Mouse (Mus musculus): Measurements from ENCODE around the gene Osbpl6. TPM values are rescaled to one million over a fixed set of nuclear protein-coding genes. Genes with fewer than 3 reads are reported as not detected.

Gene Osbpl6
- polyA plus RNA-seq, 1 experiment from 2014 or later: 5.9 TPM

DNA sequence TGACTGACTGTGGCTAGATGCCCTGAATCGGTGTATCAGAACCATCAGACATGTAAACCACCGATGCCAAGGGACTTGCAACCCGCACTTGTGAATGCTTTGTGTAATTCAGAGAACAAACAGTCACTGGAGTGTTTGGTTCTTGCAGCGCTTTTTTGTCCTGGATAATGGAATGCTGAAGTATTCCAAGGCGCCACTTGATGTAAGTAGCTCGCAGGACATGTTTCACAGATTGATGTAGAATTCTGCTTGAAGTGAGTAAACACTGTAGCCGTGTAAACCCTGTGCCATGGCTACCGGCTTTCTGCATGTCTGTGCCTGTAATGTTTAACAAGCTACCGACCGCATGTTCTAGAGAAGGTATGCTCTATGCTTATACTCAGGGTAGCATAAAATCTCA is 141.9 kb downstream of the Osbpl6 start:
- H3K9me3 ChIP-seq (replicated peaks; ENCODE audit: control insufficient read depth, low read length): no peaks in the 10 kb centered on the region
- no peaks in the 10 kb centered on the region for H3K36me3 ChIP-seq (ENCODE audit: control insufficient read depth, insufficient read depth, low read length)
- no peak overlapping the region for H3K27ac ChIP-seq (ENCODE audit: low read depth, low read length)
- H3K4me2 ChIP-seq: no peak overlapping the region
- H3K4me1 ChIP-seq (ENCODE audit: control insufficient read depth, insufficient read depth, low read length): no peaks in the 10 kb centered on the region
- no peak for ATAC-seq (replicated peaks; ENCODE audit: insufficient number of reproducible peaks, low FRiP score, low TSS enrichment)
- H3K27me3 ChIP-seq (ENCODE audit: control insufficient read depth, insufficient read depth, low read length): no peaks in the 10 kb centered on the region
- no peak overlapping the region for H3K4me3 ChIP-seq (ENCODE audit: low read depth, low read length)
- WGBS (ENCODE audit: insufficient replicate concordance): 83% methylated on average over 10 of the region's 10 CpGs
- H3K9ac ChIP-seq (ENCODE audit: low read depth, low read length): no peak overlapping the region

GRCm38 (mm10) chr2:76548836-76549235 is 142.5 kb downstream of the Osbpl6 start:
- Histone ChIP-seq H3K4me1 (ENCODE audit: control insufficient read depth, insufficient read depth, low read length) (no peaks in the 10 kb centered on the region), H3K4me3 (ENCODE audit: low read depth, low read length) (no peak overlapping the region), H3K4me2 (no peak overlapping the region), H3K9me3 (replicated peaks; ENCODE audit: control insufficient read depth, low read length) (no peaks in the 10 kb centered on the region), H3K27ac (ENCODE audit: low read depth, low read length) (no peak overlapping the region), H3K36me3 (ENCODE audit: control insufficient read depth, insufficient read depth, low read length) (no peaks in the 10 kb centered on the region), H3K27me3 (ENCODE audit: control insufficient read depth, insufficient read depth, low read length) (no peaks in the 10 kb centered on the region), H3K9ac (ENCODE audit: low read depth, low read length) (no peak overlapping the region)
- WGBS (ENCODE audit: insufficient replicate concordance): 79% methylated on average over 7 of the region's 7 CpGs
- ATAC-seq (replicated peaks; ENCODE audit: insufficient number of reproducible peaks, low FRiP score, low TSS enrichment): no peak

DNA sequence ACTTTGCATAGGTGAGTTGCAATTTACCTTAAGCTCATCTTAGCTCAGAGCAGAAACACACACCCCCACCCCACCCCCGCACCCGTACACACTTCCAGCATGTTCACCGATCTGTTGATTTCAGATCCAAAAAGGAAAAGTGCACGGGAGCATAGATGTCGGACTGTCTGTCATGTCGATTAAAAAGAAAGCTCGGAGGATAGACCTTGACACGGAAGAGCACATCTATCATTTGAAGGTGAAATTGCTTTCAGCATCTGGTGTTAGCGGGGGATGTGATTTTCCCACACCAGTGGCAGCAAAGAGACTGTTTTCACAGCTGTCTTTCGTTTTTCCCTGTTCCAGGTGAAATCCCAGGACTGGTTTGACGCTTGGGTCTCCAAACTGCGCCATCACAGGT is 143.0 kb downstream of the Osbpl6 start:
- no peak overlapping the region for H3K4me3 ChIP-seq (ENCODE audit: low read depth, low read length)
- no peaks in the 10 kb centered on the region for H3K36me3 ChIP-seq (ENCODE audit: control insufficient read depth, insufficient read depth, low read length)
- no peaks in the 10 kb centered on the region for H3K4me1 ChIP-seq (ENCODE audit: control insufficient read depth, insufficient read depth, low read length)
- H3K27me3 ChIP-seq (ENCODE audit: control insufficient read depth, insufficient read depth, low read length): no peaks in the 10 kb centered on the region
- WGBS (ENCODE audit: insufficient replicate concordance): 80% methylated on average over 12 of the region's 12 CpGs
- no peak for ATAC-seq (replicated peaks; ENCODE audit: insufficient number of reproducible peaks, low FRiP score, low TSS enrichment)
- no peak overlapping the region for H3K27ac ChIP-seq (ENCODE audit: low read depth, low read length)
- no peak overlapping the region for H3K9ac ChIP-seq (ENCODE audit: low read depth, low read length)
- H3K9me3 ChIP-seq (replicated peaks; ENCODE audit: control insufficient read depth, low read length): no peaks in the 10 kb centered on the region
- H3K4me2 ChIP-seq: no peak overlapping the region

DNA sequence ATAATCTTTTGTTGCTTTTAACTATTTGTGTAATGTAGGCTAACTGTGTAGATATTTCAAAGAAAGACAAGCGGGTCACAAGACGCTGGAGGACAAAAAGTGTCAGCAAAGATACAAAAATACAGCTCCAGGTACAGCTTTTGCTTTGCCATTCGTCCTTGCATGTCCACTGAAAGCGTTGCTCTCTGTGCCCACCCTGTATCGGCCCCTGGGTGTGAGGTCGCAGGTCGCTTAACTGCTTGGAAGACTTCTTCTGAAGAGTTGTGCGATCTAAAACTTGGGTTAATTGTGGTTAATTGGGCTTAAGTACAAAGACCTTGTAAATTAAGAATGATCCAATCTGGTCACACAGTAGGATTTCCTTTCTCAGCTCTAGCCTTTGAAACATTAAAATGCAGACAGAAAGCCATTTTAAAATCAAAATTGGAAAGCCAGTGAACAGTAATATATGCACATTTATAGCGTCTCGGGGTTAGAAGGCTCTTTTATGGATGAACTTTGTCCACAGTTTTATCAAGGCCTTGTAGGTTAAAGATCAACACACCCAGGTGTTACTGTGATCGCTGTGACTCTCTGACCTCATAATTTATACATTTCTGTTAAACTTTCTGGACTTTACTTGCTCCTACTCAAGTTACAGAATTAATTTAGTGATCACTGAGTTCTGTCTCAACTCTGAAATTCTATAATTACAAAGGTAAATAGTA is 149.7 kb downstream of the Osbpl6 start:
- no peak for ATAC-seq (replicated peaks; ENCODE audit: insufficient number of reproducible peaks, low FRiP score, low TSS enrichment)
- no peaks in the 10 kb centered on the region for H3K9me3 ChIP-seq (replicated peaks; ENCODE audit: control insufficient read depth, low read length)
- WGBS (ENCODE audit: insufficient replicate concordance): 81% methylated on average over 11 of the region's 11 CpGs
- no peaks in the 10 kb centered on the region for H3K27me3 ChIP-seq (ENCODE audit: control insufficient read depth, insufficient read depth, low read length)
- H3K4me1 ChIP-seq (ENCODE audit: control insufficient read depth, insufficient read depth, low read length): no peaks in the 10 kb centered on the region
- no peak overlapping the region for H3K27ac ChIP-seq (ENCODE audit: low read depth, low read length)
- H3K36me3 ChIP-seq (ENCODE audit: control insufficient read depth, insufficient read depth, low read length): no peaks in the 10 kb centered on the region
- no peak overlapping the region for H3K4me2 ChIP-seq
- no peak overlapping the region for H3K4me3 ChIP-seq (ENCODE audit: low read depth, low read length)
- H3K9ac ChIP-seq (ENCODE audit: low read depth, low read length): no peak overlapping the region

- no peaks in the 10 kb centered on the region for H3K9me3 ChIP-seq (replicated peaks; ENCODE audit: control insufficient read depth, low read length)
- no peak overlapping the region for H3K4me2 ChIP-seq
- 86% methylated on average over 10 of the region's 10 CpGs for WGBS (ENCODE audit: insufficient replicate concordance)
- ATAC-seq (replicated peaks; ENCODE audit: insufficient number of reproducible peaks, low FRiP score, low TSS enrichment): no peak
- H3K9ac ChIP-seq (ENCODE audit: low read depth, low read length): no peak overlapping the region
- H3K27ac ChIP-seq (ENCODE audit: low read depth, low read length): no peak overlapping the region
- H3K36me3 ChIP-seq (ENCODE audit: control insufficient read depth, insufficient read depth, low read length): no peaks in the 10 kb centered on the region
- H3K4me1 ChIP-seq (ENCODE audit: control insufficient read depth, insufficient read depth, low read length): no peaks in the 10 kb centered on the region
- H3K27me3 ChIP-seq (ENCODE audit: control insufficient read depth, insufficient read depth, low read length): no peaks in the 10 kb centered on the region
- H3K4me3 ChIP-seq (ENCODE audit: low read depth, low read length): no peak overlapping the region
Measured at GRCm38 (mm10) chr2:76560146-76560545, 153.8 kb downstream of the Osbpl6 start.

DNA sequence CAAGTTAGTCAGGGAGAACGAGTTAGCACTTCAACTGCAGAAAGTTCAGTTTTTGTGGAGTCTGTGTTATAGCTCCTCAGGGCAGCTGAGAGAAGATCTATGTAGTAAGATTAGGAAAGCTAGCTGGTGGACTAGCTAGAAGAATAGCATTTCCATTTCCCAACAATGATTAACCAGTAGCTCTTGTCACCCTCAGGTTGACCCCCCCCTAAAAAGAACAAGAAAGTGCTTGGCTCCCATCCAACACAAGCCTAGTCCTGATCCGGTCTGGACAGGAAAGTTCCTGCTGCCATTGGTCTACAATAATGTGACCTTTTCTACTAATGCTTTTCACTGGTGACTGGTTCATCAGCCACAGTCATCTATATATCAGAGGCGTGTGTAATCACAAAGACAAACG is 157.6 kb downstream of the Osbpl6 start:
- Histone ChIP-seq H3K36me3 (ENCODE audit: control insufficient read depth, insufficient read depth, low read length) (no peaks in the 10 kb centered on the region), H3K4me2 (no peak overlapping the region), H3K27me3 (ENCODE audit: control insufficient read depth, insufficient read depth, low read length) (no peaks in the 10 kb centered on the region), H3K4me3 (ENCODE audit: low read depth, low read length) (no peak overlapping the region), H3K27ac (ENCODE audit: low read depth, low read length) (no peak overlapping the region), H3K9me3 (replicated peaks; ENCODE audit: control insufficient read depth, low read length) (no peaks in the 10 kb centered on the region), H3K9ac (ENCODE audit: low read depth, low read length) (no peak overlapping the region), H3K4me1 (ENCODE audit: control insufficient read depth, insufficient read depth, low read length) (no peaks in the 10 kb centered on the region)
- no peak for ATAC-seq (replicated peaks; ENCODE audit: insufficient number of reproducible peaks, low FRiP score, low TSS enrichment)
- WGBS (ENCODE audit: insufficient replicate concordance): 68% methylated on average over 4 of the region's 4 CpGs

DNA sequence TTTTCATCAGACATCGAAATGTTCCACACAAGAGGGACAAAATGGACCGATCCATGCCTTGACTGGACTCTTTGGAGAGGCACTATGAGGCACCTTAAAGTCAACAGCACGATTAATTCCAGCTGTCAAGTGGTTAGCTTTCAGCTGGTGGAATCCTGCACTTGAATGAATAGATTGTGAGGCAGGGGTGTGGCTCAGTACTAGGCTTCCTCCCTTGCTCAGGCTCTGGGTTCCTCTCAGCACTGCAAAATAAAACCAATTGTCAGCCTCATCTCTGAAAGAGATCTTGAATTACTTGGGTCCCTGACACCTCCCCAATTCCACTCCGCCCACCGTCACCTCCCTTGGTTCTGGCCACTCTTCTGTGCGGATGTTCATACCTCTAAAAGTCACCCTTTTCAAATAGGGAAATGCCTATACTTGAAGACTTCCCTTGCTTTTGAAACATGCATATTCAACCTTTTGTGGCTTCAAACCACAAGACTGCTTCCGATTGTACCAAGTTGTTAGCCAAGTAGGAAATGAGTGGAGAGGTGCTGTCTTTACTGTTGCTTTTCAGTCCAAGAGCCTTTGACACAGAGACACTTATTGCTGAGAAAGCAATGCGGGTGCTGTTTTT is 160.7 kb downstream of the Osbpl6 start:
- Histone ChIP-seq H3K9ac (ENCODE audit: low read depth, low read length) (no peak overlapping the region), H3K4me1 (ENCODE audit: control insufficient read depth, insufficient read depth, low read length) (no peaks in the 10 kb centered on the region), H3K27ac (ENCODE audit: low read depth, low read length) (no peak overlapping the region), H3K4me2 (no peak overlapping the region), H3K27me3 (ENCODE audit: control insufficient read depth, insufficient read depth, low read length) (no peaks in the 10 kb centered on the region), H3K9me3 (replicated peaks; ENCODE audit: control insufficient read depth, low read length) (no peaks in the 10 kb centered on the region), H3K4me3 (ENCODE audit: low read depth, low read length) (no peak overlapping the region), H3K36me3 (ENCODE audit: control insufficient read depth, insufficient read depth, low read length) (no peaks in the 10 kb centered on the region)
- WGBS (ENCODE audit: insufficient replicate concordance): 75% methylated on average over 8 of the region's 8 CpGs
- no peak for ATAC-seq (replicated peaks; ENCODE audit: insufficient number of reproducible peaks, low FRiP score, low TSS enrichment)

DNA sequence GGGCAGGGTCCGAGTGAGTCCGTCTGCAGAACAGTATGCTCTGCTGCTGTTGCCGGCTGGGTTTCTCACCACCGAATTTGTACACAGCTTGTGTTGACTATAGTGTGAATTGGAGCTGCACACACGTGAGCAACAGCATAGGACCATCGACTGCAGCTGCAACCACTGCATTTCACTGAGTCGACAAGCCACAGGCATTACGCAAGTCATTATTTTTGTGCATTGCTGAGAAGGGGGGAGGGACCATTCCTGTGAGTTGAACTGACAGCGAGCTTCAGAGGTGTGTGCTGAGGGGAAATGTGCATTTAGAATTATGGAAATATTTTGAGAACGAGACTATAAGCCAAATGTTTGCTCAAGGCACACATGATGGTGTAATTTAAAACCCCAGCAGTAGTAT is 165.2 kb downstream of the Osbpl6 start:
- Histone ChIP-seq H3K27ac (ENCODE audit: low read depth, low read length) (no peak overlapping the region), H3K27me3 (ENCODE audit: control insufficient read depth, insufficient read depth, low read length) (no peaks in the 10 kb centered on the region), H3K4me3 (ENCODE audit: low read depth, low read length) (no peak overlapping the region), H3K36me3 (ENCODE audit: control insufficient read depth, insufficient read depth, low read length) (no peaks in the 10 kb centered on the region), H3K4me2 (no peak overlapping the region), H3K4me1 (ENCODE audit: control insufficient read depth, insufficient read depth, low read length) (no peaks in the 10 kb centered on the region), H3K9ac (ENCODE audit: low read depth, low read length) (no peak overlapping the region), H3K9me3 (replicated peaks; ENCODE audit: control insufficient read depth, low read length) (no peaks in the 10 kb centered on the region)
- ATAC-seq (replicated peaks; ENCODE audit: insufficient number of reproducible peaks, low FRiP score, low TSS enrichment): no peak
- 75% methylated on average over 10 of the region's 10 CpGs for WGBS (ENCODE audit: insufficient replicate concordance)

DNA sequence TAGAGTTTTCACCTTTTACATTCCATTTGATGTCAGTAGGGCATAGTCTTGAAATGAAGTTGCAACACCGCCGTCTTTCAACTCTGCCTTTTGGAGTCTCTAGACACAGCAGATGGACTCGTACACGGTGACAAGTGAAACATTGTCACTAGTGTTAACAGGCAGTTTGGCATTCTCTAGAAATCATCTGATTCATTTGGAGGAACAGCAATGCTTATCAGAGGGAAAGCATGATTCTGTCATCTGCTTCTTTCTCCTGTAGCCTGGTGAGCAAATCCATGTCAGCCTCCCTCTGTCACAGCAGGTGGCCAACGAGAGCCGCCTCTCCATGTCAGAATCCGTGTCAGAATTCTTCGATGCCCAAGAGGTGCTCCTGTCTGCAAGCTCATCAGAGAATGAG is 172.6 kb downstream of the Osbpl6 start:
- no peak overlapping the region for H3K9ac ChIP-seq (ENCODE audit: low read depth, low read length)
- 77% methylated on average over 8 of the region's 8 CpGs for WGBS (ENCODE audit: insufficient replicate concordance)
- no peak overlapping the region for H3K4me2 ChIP-seq
- H3K36me3 ChIP-seq (ENCODE audit: control insufficient read depth, insufficient read depth, low read length): no peaks in the 10 kb centered on the region
- no peaks in the 10 kb centered on the region for H3K4me1 ChIP-seq (ENCODE audit: control insufficient read depth, insufficient read depth, low read length)
- H3K27ac ChIP-seq (ENCODE audit: low read depth, low read length): no peak overlapping the region
- H3K9me3 ChIP-seq (replicated peaks; ENCODE audit: control insufficient read depth, low read length): no peaks in the 10 kb centered on the region
- H3K27me3 ChIP-seq (ENCODE audit: control insufficient read depth, insufficient read depth, low read length): no peaks in the 10 kb centered on the region
- ATAC-seq (replicated peaks; ENCODE audit: insufficient number of reproducible peaks, low FRiP score, low TSS enrichment): no peak
- no peak overlapping the region for H3K4me3 ChIP-seq (ENCODE audit: low read depth, low read length)
